Mouse (Mus musculus): ENCODE data around the gene 1700013G24Rik. TPM values are rescaled to one million over a fixed set of nuclear protein-coding genes. Genes with fewer than 3 reads are reported as not detected.

Gene 1700013G24Rik
- polyA plus RNA-seq, 1 experiment from 2014 or later = not detected

DNA sequence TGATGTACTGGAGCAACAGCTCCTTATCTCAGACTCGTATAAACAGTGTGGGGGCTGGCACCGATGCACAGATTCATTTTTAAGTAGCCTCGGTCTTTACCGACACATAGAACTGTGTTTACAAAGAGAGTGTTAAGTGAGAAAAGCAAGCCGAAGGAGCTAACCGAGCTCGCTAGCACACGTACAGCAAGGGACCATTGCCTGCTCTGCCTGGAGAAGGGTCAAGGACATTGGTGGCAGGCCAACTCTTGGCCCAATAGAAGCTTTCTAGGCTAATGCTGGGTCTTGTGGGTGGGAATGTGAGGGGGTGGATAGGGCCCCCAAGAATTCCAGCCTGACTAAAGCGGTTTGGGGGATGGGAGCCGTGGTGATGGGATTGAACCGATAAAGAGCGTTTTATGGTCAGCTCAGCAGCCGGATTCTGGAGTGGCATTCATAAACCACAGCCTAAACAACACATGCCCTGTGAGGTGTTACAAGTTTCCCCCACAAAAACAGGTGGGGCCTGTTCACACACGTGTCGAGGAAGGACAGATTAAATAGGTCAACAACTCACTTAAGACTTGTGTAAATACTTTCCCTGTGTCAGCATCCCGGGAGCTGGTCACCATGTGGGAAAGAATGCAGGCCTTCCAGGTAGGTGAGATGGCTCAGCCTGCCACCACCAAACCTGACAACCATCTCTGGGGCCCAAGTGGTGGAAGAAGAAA lies 9.1 kb downstream of the 1700013G24Rik start:
- Histone ChIP-seq H3K9ac (ENCODE audit: low read length) (no peak overlapping the region), H3K4me1 (ENCODE audit: control insufficient read depth, insufficient read depth, low read length) (no peaks in the 10 kb centered on the region), H3K36me3 (ENCODE audit: control insufficient read depth, insufficient read depth, low read length) (no peaks in the 10 kb centered on the region), H3K9me3 (ENCODE audit: control insufficient read depth, low read length) (no peaks in the 10 kb centered on the region), H3K27me3 (ENCODE audit: control insufficient read depth, insufficient read depth, low read length) (no peaks in the 10 kb centered on the region), H3K4me2 (no peak overlapping the region), H3K4me3 (ENCODE audit: low read depth, low read length) (no peak overlapping the region), H3K27ac (ENCODE audit: low read depth, low read length) (no peak overlapping the region)
- no peak for ATAC-seq (ENCODE audit: low FRiP score)
- peak; percentile 73 for DNase-seq (ENCODE audit: low spot score, missing footprints)
- 87% methylated on average over 16 of the region's 16 CpGs for WGBS

DNA sequence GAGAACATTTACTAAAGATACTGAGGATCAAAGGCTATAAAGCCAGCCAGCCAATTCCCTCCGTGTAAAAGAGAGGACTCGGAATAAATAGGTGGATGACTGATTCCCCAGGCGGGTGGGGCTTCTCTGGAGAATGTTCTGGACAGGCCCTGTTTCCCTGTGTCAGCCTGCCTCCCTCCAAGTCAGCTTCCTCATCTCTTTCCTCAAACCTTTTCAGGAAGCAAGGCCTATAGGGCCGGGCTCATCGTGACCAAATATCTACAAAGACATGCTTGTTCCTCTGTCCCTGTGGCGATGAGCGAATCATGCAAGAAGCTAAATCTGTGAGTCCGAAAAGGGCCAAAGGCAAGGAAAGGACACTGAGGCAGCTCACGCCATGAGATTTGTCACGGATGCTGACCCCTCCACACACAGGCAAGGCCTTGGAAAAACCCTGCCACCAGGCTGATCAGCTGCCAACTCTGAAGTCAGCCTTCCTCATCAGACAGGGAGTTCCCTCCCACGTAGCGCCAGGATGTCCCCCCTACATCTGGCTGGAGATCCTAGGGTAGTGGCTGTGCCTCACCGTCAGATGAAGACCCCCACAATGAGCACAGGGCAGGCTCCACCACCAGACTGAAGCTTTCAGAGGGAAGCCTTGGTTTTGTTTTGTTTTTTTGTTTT lies 12.2 kb downstream of the 1700013G24Rik start:
- peak; percentile 85 for DNase-seq (ENCODE audit: low spot score, missing footprints)
- no peak overlapping the region for H3K27ac ChIP-seq (ENCODE audit: low read depth, low read length)
- 0 out of 2 replicates have a peak, but pooled peaks cover 2% of the 10 kb centered on the region for H3K27me3 ChIP-seq (ENCODE audit: control insufficient read depth, insufficient read depth, low read length)
- no peak for ATAC-seq (ENCODE audit: low FRiP score)
- 77% methylated on average over 13 of the region's 13 CpGs for WGBS
- no peak overlapping the region for H3K4me2 ChIP-seq
- peaks cover 12% of the 10 kb centered on the region for H3K4me1 ChIP-seq (ENCODE audit: control insufficient read depth, insufficient read depth, low read length)
- no peak overlapping the region for H3K4me3 ChIP-seq (ENCODE audit: low read depth, low read length)
- H3K9ac ChIP-seq (ENCODE audit: low read length) = no peak overlapping the region
- H3K36me3 ChIP-seq (ENCODE audit: control insufficient read depth, insufficient read depth, low read length) = no peaks in the 10 kb centered on the region
- H3K9me3 ChIP-seq (ENCODE audit: control insufficient read depth, low read length) = no peaks in the 10 kb centered on the region

DNA sequence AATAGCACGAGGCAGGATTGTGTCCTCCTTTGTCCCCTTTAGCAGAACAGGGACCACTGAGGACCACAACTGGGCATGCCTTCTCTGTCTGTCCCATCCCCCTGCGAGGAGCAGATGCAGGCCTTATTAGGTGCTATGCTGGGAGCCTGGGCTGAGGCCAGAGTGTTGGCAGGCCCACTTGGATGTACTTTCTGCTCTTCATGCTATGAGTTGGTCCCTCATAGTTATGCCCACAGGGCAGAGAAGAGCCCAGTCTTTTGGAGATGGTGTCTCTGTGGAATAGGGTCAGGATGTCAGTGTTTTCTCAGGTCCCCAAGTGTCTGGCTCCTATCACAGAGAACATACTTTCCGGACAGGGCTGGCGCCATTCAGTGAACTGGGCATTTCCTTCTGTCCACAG lies 13.9 kb downstream of the 1700013G24Rik start:
- Histone ChIP-seq H3K36me3 (ENCODE audit: control insufficient read depth, insufficient read depth, low read length) (no peaks in the 10 kb centered on the region), H3K9me3 (ENCODE audit: control insufficient read depth, low read length) (no peaks in the 10 kb centered on the region), H3K27ac (ENCODE audit: low read depth, low read length) (no peak overlapping the region; the same call in 1 of the 2 replicates), H3K4me1 (ENCODE audit: control insufficient read depth, insufficient read depth, low read length) (peaks cover 12% of the 10 kb centered on the region), H3K4me2 (no peak overlapping the region), H3K27me3 (ENCODE audit: control insufficient read depth, insufficient read depth, low read length) (0 out of 2 replicates have a peak, but pooled peaks cover 2% of the 10 kb centered on the region), H3K4me3 (ENCODE audit: low read depth, low read length) (no peak overlapping the region), H3K9ac (ENCODE audit: low read length) (no peak overlapping the region)
- ATAC-seq (ENCODE audit: low FRiP score) (no peak), DNase-seq (ENCODE audit: low spot score, missing footprints) (no peak)
- WGBS = 75% methylated on average over 4 of the region's 4 CpGs

DNA sequence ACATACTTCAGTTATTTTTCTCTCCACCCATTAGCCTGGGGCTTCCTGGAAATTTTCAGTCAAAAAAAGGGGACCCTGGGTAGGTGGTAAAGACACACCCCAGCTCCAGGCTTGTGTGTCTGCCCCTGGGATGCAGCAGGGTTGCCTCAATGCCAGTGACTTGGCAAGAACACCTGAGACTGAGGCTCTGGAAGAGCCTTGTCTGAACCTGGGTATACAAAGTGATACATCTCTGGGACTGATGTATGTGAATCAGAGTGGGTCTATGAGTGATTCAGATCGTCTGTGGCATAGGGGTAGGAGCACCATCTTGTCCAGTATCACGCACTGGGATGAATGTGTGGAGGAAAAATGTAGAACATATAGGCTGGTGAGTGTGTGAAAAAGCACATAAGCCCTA lies 14.4 kb downstream of the 1700013G24Rik start:
- WGBS = 83% methylated on average over 2 of the region's 2 CpGs
- no peak for ATAC-seq (ENCODE audit: low FRiP score)
- no peak overlapping the region for H3K4me2 ChIP-seq
- H3K36me3 ChIP-seq (ENCODE audit: control insufficient read depth, insufficient read depth, low read length) = no peaks in the 10 kb centered on the region
- no peak for DNase-seq (ENCODE audit: low spot score, missing footprints)
- H3K9me3 ChIP-seq (ENCODE audit: control insufficient read depth, low read length) = no peaks in the 10 kb centered on the region
- H3K9ac ChIP-seq (ENCODE audit: low read length) = no peak overlapping the region
- H3K4me3 ChIP-seq (ENCODE audit: low read depth, low read length) = no peak overlapping the region
- no peak overlapping the region; the same call in 1 of the 2 replicates for H3K27ac ChIP-seq (ENCODE audit: low read depth, low read length)
- 0 out of 2 replicates have a peak, but pooled peaks cover 2% of the 10 kb centered on the region for H3K27me3 ChIP-seq (ENCODE audit: control insufficient read depth, insufficient read depth, low read length)
- H3K4me1 ChIP-seq (ENCODE audit: control insufficient read depth, insufficient read depth, low read length) = peaks cover 12% of the 10 kb centered on the region

- DNase-seq (ENCODE audit: low spot score, missing footprints) (peak; percentile 100), ATAC-seq (ENCODE audit: low FRiP score) (peak; percentile 90)
- Histone ChIP-seq H3K4me2 (peak within 1 kb of the TSS; percentile 95), H3K27ac (ENCODE audit: low read depth, low read length) (peak within 1 kb of the TSS; percentile 14; the same call in 1 of the 2 replicates), H3K27me3 (ENCODE audit: control insufficient read depth, insufficient read depth, low read length) (0 out of 2 replicates have a peak, but pooled peaks cover 2% of the 10 kb centered on the region), H3K9ac (ENCODE audit: low read length) (peak within 1 kb of the TSS; percentile 76), H3K36me3 (ENCODE audit: control insufficient read depth, insufficient read depth, low read length) (no peaks in the 10 kb centered on the region), H3K9me3 (ENCODE audit: control insufficient read depth, low read length) (no peaks in the 10 kb centered on the region), H3K4me1 (ENCODE audit: control insufficient read depth, insufficient read depth, low read length) (peaks cover 12% of the 10 kb centered on the region), H3K4me3 (ENCODE audit: low read depth, low read length) (peak within 1 kb of the TSS; percentile 60)
- whole genome bisulfite sequencing = under 1% methylated on average over 71 of the region's 72 CpGs
Measured at GRCm38 (mm10) chr4:137468260-137469080, 15.4 kb downstream of the 1700013G24Rik start, which contains the start of gene Hspg2. Gene Hspg2 (plus strand): TSS chr4:137468769.

DNA sequence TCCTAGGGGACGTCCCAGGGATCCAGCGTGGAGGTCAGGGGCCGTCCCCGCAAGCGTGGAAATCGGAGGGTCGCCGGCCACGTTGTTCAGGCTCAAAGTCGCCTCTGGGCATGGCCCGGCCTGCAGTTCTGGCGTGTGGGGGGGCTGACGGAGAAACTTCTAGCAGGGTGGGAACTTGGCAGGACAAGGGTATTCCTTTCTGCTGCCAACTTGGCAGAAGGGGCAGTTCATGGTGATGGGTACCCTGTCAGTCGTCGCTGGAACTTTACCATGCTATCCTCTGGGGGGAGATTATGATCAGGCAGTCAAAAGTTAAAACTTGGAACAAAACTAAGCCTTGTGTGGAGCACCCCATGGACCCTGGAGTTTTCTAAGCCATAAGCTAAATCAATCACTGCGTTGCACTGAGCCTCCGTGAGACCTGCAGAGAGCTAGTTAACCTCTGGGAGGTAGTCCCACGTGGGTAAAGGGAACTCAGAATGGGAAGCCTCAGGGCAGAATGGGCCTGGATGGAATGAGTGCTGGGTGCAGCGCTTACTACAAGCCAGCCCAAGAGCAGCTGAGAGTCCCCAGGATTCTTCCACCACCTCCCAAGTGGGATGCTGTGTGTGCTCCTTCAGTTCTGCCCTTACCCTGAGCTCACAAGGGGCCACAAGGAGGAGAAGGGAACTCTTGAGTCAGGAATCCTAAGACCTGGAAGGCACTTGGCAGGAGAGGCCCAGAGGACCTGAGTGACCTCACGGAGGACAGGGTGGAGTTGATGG lies 16.2 kb downstream of the 1700013G24Rik start:
- WGBS = 4% methylated on average over 20 of the region's 20 CpGs
- no peaks in the 10 kb centered on the region for H3K36me3 ChIP-seq (ENCODE audit: control insufficient read depth, insufficient read depth, low read length)
- H3K9ac ChIP-seq (ENCODE audit: low read length) = peak overlapping the region; percentile 76
- peaks cover 12% of the 10 kb centered on the region for H3K4me1 ChIP-seq (ENCODE audit: control insufficient read depth, insufficient read depth, low read length)
- peak; percentile 90 for DNase-seq (ENCODE audit: low spot score, missing footprints)
- peak; percentile 12; the same call in 1 of the 2 replicates for ATAC-seq (ENCODE audit: low FRiP score)
- H3K4me3 ChIP-seq (ENCODE audit: low read depth, low read length) = peak overlapping the region; percentile 60
- no peaks in the 10 kb centered on the region for H3K9me3 ChIP-seq (ENCODE audit: control insufficient read depth, low read length)
- H3K4me2 ChIP-seq = peak overlapping the region; percentile 95
- H3K27me3 ChIP-seq (ENCODE audit: control insufficient read depth, insufficient read depth, low read length) = 0 out of 2 replicates have a peak, but pooled peaks cover 2% of the 10 kb centered on the region
- no peak overlapping the region for H3K27ac ChIP-seq (ENCODE audit: low read depth, low read length)

DNA sequence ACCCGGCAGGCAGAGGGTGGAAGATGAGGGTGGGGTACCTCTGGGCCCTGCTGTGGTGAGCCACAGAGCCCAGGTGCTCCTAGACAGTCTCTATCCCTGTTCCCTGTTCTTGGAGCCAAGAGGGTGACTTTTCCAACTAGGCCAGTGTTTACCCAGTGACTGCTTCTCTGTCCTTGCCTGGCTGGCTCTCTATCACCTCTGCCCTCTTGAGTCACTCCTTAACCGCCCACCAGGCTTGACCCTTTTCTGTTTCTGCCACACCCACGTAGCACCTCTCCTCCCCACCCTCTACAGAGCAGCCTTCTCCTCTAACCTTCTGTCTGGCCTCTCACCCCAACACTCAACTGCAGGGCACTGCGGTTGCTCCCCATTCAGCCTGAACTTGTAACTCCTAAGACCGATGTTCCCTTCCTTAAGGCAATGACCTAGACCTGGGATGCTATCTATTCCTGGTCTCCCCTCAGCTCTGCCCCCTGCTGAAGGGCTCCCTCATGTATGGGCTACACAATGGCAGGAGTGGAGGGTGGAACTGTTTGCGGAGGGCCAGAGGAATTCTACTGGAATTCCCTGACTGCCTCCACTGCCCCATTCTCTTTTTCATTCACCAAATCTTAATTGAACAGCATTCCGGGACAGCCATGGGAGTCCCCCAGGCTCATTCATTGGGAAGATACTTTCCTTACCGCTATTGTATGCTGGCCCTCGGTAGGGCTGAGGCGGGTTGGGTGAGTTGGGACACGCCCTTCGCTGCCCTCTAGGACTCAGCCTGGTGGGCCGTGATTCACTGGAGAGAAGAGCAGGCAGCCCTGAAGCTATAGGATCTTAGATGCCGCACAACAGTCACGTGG lies 17.0 kb downstream of the 1700013G24Rik start:
- WGBS = 42% methylated on average over 15 of the region's 15 CpGs

More for the DNA sequence above, 17.0 kb downstream of the 1700013G24Rik start:
- peak overlapping the region; percentile 95 for H3K4me2 ChIP-seq
- peaks cover 12% of the 10 kb centered on the region for H3K4me1 ChIP-seq (ENCODE audit: control insufficient read depth, insufficient read depth, low read length)
- no peak overlapping the region for H3K27ac ChIP-seq (ENCODE audit: low read depth, low read length)
- H3K9ac ChIP-seq (ENCODE audit: low read length) = peak overlapping the region; percentile 76; the same call in 1 of the 2 replicates
- H3K9me3 ChIP-seq (ENCODE audit: control insufficient read depth, low read length) = no peaks in the 10 kb centered on the region
- 0 out of 2 replicates have a peak, but pooled peaks cover 2% of the 10 kb centered on the region for H3K27me3 ChIP-seq (ENCODE audit: control insufficient read depth, insufficient read depth, low read length)
- no peak for DNase-seq (ENCODE audit: low spot score, missing footprints)
- no peaks in the 10 kb centered on the region for H3K36me3 ChIP-seq (ENCODE audit: control insufficient read depth, insufficient read depth, low read length)
- H3K4me3 ChIP-seq (ENCODE audit: low read depth, low read length) = peak overlapping the region; percentile 60
- no peak for ATAC-seq (ENCODE audit: low FRiP score)

Data from midbrain, embryonic 11.5 days (tissue).